Mouse (Mus musculus) retina, postnatal 7 days (tissue): ENCODE measurements around the gene Srsf10.

Experiments used
- DNase-seq: peaks from one replicate; pipeline ENCODE4 v3.0.0-alpha.2; 2012; ENCODE audit warnings: low read depth, low spot score

The Srsf10 gene

DNA sequence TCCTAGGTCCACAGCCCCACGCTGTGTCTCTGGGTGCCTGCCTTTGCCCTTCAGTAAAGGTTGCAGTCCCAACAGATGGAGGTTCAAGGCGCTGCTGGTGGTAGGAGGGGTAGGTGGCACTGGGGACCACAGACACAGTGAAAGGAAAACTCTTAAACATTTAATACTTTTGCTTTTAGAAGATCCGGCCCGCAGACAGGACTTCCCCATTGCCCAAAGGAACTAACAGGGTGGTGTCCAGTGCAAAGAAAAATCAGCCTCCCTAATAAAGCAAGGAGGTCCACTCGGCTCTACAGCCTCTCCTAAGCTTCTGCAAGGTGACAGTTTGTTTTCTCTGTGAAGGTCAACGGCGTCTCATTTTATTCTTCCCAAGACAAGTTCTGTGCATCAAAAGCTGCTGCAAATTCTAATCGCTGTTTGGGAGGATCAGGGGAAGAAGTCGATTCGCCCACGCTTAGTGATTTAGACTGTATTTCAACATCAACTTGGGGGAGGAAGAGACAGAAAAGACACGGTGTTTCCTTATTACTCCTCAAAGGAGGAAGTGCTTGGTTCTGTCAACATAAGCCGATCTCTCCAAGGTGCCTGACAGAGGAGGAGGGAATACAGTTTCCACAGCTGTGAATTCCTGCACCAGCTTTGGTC lies 63.2 kb downstream of the Srsf10 start:
- no peak for DNase-seq

DNA sequence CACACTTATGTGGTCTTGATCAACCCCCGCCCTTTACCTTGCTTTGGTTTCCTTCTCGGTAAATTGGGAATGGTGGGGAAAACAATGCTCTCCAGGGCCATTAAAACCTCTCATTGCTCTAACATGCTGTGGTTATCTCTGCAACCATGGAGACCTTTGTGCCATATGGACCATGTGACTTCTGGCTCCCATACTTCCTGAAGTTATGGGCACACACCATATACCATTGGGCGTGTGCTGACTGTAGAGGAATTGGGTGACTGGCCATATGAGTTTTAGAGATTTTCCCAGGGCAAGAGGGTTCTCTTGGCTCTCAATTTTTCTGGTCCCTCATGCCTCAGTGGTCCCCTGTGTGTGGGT lies 63.7 kb downstream of the Srsf10 start:
- DNase-seq, result no peak
